Mouse (Mus musculus): ENCODE measurements at regions not wholly inside any gene's neighbourhood (a gene's known extent, or its start where the extent isn't known, plus 50 kb on each side); places are given as distances from the start of the nearest gene placed in this dataset.
A peak's percentile ranks its signal among the peaks of the same experiment; 100 is the strongest.

- DNase-seq (ENCODE audit: low spot score in 2 of 2): no peak
Observed at GRCm38 (mm10) chr13:28898900-28899299, 54.6 kb downstream of the Sox4 start.

- no peak for DNase-seq (ENCODE audit: low spot score in 2 of 2)
Observed at GRCm38 (mm10) chr13:28892896-28893295, 60.6 kb downstream of the Sox4 start.

GRCm38 (mm10) chr13:28887098-28887497, 66.4 kb downstream of the Sox4 start:
- DNase-seq (ENCODE audit: low spot score in 2 of 2): no peak

GRCm38 (mm10) chr13:28886691-28887090, 66.8 kb downstream of the Sox4 start:
- DNase-seq (ENCODE audit: low spot score in 2 of 2): no peak

GRCm38 (mm10) chr13:28885083-28886037, 68.2 kb downstream of the Sox4 start:
- peak in 1 of 2 experiments; percentile 4 for DNase-seq (ENCODE audit: low spot score in 2 of 2)

- no peak for DNase-seq (ENCODE audit: low spot score in 2 of 2)
Observed at GRCm38 (mm10) chr13:28884191-28884820, 69.2 kb downstream of the Sox4 start.

GRCm38 (mm10) chr13:28883398-28883797, 70.1 kb downstream of the Sox4 start:
- no peak for DNase-seq (ENCODE audit: low spot score in 2 of 2)

- DNase-seq (ENCODE audit: low spot score in 2 of 2): no peak
Observed at GRCm38 (mm10) chr13:28880888-28881287, 72.6 kb downstream of the Sox4 start.

GRCm38 (mm10) chr13:28878692-28879091, 74.8 kb downstream of the Sox4 start:
- no peak for DNase-seq (ENCODE audit: low spot score in 2 of 2)

GRCm38 (mm10) chr13:28876771-28877170, 76.7 kb downstream of the Sox4 start:
- DNase-seq (ENCODE audit: low spot score in 2 of 2): no peak

- no peak for DNase-seq (ENCODE audit: low spot score in 2 of 2)
Observed at GRCm38 (mm10) chr13:28870681-28871080, 82.8 kb downstream of the Sox4 start.

- no peak for DNase-seq (ENCODE audit: low spot score in 2 of 2)
Observed at GRCm38 (mm10) chr13:28867210-28867609, 86.3 kb downstream of the Sox4 start.

GRCm38 (mm10) chr13:28866686-28867085, 86.8 kb downstream of the Sox4 start:
- DNase-seq (ENCODE audit: low spot score in 2 of 2): no peak

GRCm38 (mm10) chr13:28860601-28861000, 92.9 kb downstream of the Sox4 start:
- no peak for DNase-seq (ENCODE audit: low spot score in 2 of 2)

GRCm38 (mm10) chr13:28859829-28860427, 93.6 kb downstream of the Sox4 start:
- DNase-seq (ENCODE audit: low spot score in 2 of 2): no peak

- no peak for DNase-seq (ENCODE audit: low spot score in 2 of 2)
Observed at GRCm38 (mm10) chr13:28858001-28858400, 95.5 kb downstream of the Sox4 start.

GRCm38 (mm10) chr13:28857201-28857600, 96.3 kb downstream of the Sox4 start:
- no peak for DNase-seq (ENCODE audit: low spot score in 2 of 2)

- no peak for DNase-seq (ENCODE audit: low spot score in 2 of 2)
Observed at GRCm38 (mm10) chr13:28856472-28856871, 97.0 kb downstream of the Sox4 start.

GRCm38 (mm10) chr13:28854247-28854646, 99.3 kb downstream of the Sox4 start:
- DNase-seq (ENCODE audit: low spot score in 2 of 2): no peak

GRCm38 (mm10) chr13:28848305-28848704, 105.2 kb downstream of the Sox4 start:
- DNase-seq (ENCODE audit: low spot score in 2 of 2): no peak

- DNase-seq (ENCODE audit: low spot score in 2 of 2): no peak
Observed at GRCm38 (mm10) chr13:28847478-28847877, 106.0 kb downstream of the Sox4 start.

GRCm38 (mm10) chr13:28844495-28844894, 109.0 kb downstream of the Sox4 start:
- no peak for DNase-seq (ENCODE audit: low spot score in 2 of 2)

GRCm38 (mm10) chr13:28842811-28843210, 110.7 kb downstream of the Sox4 start:
- DNase-seq (ENCODE audit: low spot score in 2 of 2): no peak
